Mouse (Mus musculus): Measurements from ENCODE around the gene Arl4c. TPM values are rescaled to one million over a fixed set of nuclear protein-coding genes. Genes with fewer than 3 reads are reported as not detected.
A peak's percentile ranks its signal among the peaks of the same experiment; 100 is the strongest.

Arl4c gene
- total RNA-seq (2021) = 1 to 10 TPM; 7.8 to 8.8 TPM
- long read RNA-seq, experiment 1, partial matches to known transcripts = 0 of 3 reads
- long read RNA-seq, experiment 1, other reads (novel, unspliced or antisense) = 0 of 3 reads
- long read RNA-seq, experiment 2, transcript Arl4c-202 (1 exons, 3,997 nt) = major isoform, 6 of 6 reads
- long read RNA-seq, experiment 2, partial matches to known transcripts = 0 of 6 reads
- long read RNA-seq, experiment 2, other reads (novel, unspliced or antisense) = 0 of 6 reads

- intact Hi-C loops (cut with DNase I) = loop anchor here (2.0 to 5.0 kb wide), 2 partner anchors 43 to 75 kb away; no protein-coding TSS in a partner anchor
- peak; percentile 88 to 89 for DNase-seq
Observed at GRCm38 (mm10) chr1:88701870-88702661, at the start of gene Arl4c. Gene Arl4c, minus strand, starts transcription at chr1:88702221.

GRCm38 (mm10) chr1:88751332-88751731 is 49.3 kb upstream of the Arl4c start:
- DNase-seq = no peak
- intact Hi-C loops (cut with DNase I) = no loop called here

DNA sequence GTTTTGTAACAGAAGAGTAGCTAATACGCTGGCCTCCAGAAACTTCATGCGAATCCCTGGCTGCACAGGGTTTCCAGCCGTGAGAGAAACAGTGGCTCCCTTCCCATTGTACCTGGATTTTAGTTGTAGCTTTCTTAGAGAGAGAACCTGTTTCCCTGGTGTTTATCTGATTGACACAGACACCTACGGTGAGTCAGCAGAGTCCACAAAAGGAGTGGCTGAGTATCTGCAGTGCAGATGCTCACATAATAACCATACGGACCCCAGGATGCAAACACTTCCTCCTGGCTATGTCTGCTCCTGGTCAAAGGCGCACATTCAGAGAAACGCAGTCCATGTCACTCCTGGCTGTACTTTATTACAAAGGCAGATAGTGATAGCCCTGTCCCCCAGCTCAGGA is 48.6 kb upstream of the Arl4c start:
- DNase-seq = no peak
- intact Hi-C loops (cut with DNase I) = no loop called here

GRCm38 (mm10) chr1:88750126-88750525 is 48.1 kb upstream of the Arl4c start:
- peak; percentile 19 to 40 for DNase-seq
- intact Hi-C loops (cut with DNase I) = no loop called here

GRCm38 (mm10) chr1:88749106-88749505 is 47.1 kb upstream of the Arl4c start:
- no peak for DNase-seq
- intact Hi-C loops (cut with DNase I) = loop anchor here (5.0 to 10.0 kb wide), 2 partner anchors 773 to 876 kb away; no protein-coding TSS in a partner anchor

DNA sequence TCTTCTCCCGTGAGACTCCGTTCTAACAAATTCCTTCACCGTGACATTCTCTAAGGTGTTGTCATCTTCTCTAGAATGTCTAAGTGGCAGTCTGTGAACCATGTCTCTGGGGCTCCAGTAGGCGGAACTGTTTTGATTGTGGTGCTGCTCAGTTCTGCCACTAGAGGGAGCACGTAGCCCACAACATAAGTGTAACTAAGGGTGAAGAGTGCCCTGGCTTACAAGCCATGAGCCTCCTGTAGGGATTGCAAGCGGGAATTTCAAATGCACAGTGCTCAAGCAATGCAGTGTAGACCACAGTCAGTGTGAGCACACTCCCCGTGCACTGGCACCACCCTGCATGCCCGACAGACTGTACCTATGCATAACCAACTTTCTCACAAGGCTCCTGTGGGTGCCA is 43.2 kb upstream of the Arl4c start:
- DNase-seq = peak; percentile 71 to 86
- intact Hi-C loops (cut with DNase I) = loop anchor here (2.0 to 10.0 kb wide), 3 partner anchors 452 to 880 kb away; no protein-coding TSS in a partner anchor

- intact Hi-C loops (cut with DNase I) = loop anchor here (2.0 to 10.0 kb wide), 2 partner anchors 453 to 881 kb away; no protein-coding TSS in a partner anchor
- DNase-seq = no peak
Observed at GRCm38 (mm10) chr1:88744261-88744660, 42.2 kb upstream of the Arl4c start.

DNA sequence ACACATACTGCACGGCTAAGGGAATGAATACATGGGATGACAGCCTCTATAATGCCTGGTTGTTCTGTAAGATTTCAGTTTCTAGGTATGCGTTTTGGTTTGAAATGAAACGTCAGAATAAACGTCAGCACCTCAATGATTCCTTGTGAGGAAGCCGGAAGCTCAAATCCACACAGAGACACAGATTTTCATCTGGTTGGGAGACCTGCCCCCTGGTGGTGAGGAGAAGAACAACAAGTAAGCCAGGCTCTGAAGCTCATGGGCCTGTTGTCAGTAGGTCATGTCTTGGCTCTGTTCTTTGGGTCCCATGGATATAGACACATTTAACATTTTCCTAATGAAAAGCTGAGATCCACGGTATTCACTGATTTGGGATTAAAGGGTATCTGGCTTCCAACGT is 40.4 kb upstream of the Arl4c start:
- peak; percentile 44 to 66 for DNase-seq
- intact Hi-C loops (cut with DNase I) = loop anchor here (1.0 to 10.0 kb wide), 3 partner anchors 318 to 882 kb away; no protein-coding TSS in a partner anchor

DNA sequence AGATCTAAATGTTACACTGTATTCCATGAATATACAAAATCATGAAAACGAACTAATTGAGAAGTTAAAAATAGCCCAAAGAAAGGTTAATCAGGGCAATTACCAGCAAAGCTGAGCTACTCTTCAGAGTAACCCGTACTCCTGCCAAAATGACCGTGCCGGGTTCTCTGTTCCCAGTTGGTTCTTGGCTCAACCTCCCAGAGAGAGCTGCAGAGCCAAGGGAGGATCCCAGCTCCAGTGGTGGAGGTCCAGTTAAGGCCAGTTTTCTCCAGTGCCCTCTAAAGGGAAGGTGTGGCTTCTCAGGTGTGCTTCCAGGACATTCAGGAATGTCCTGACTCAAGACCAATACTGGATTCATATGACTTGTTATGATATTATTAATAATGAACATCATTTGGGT is 37.5 kb upstream of the Arl4c start:
- no peak for DNase-seq
- intact Hi-C loops (cut with DNase I) = no loop called here

- intact Hi-C loops (cut with DNase I) = no loop called here
- DNase-seq = no peak
Observed at GRCm38 (mm10) chr1:88738931-88739330, 36.9 kb upstream of the Arl4c start.

DNA sequence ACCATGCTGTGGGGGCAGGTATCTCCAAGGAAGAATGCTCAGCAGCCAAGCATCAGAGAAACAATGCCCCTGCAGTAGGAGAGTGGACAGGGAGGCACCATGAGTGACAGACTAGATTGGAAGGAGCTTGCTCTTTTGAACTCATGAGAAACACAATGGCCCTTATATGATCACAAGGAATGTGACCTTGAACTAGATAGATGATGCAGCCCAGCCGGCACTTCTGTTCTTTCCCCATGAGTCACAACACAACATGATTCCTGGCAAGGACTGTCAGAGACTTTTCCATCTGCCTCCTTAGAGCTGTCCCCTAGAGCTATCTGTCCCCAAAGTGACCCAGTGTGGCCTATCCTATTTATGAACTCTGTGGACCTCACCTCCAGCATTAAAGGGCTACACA is 27.5 kb upstream of the Arl4c start:
- intact Hi-C loops (cut with DNase I) = no loop called here
- no peak for DNase-seq

- intact Hi-C loops (cut with DNase I) = no loop called here
- DNase-seq = no peak
Observed at GRCm38 (mm10) chr1:88727369-88727768, 25.3 kb upstream of the Arl4c start.

GRCm38 (mm10) chr1:88725716-88726115 is 23.7 kb upstream of the Arl4c start:
- intact Hi-C loops (cut with DNase I) = no loop called here
- no peak for DNase-seq

- intact Hi-C loops (cut with DNase I) = no loop called here
- no peak for DNase-seq
Observed at GRCm38 (mm10) chr1:88720626-88721229, 18.7 kb upstream of the Arl4c start.

- DNase-seq = no peak
- intact Hi-C loops (cut with DNase I) = no loop called here
Observed at GRCm38 (mm10) chr1:88718563-88718962, 16.5 kb upstream of the Arl4c start.

DNA sequence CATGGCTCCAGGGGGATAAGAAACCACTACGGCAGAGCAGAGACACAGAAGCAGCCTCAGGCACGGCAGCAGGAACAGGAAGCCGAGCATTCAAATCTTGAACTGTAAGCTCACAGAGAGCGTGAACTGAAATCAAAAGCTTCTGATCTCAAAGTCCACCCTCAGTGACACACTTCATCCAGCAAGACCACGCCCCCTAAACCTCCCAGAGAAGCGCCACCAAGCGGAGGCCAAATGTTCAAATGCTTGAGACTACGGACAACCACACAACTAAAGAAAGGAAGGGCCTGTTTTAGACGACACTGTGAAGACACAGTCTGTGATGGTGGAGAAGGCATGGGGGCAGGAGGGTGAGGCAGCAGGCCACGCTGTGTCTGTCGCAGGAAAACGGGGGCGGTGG is 15.7 kb upstream of the Arl4c start:
- intact Hi-C loops (cut with DNase I) = no loop called here
- no peak for DNase-seq

GRCm38 (mm10) chr1:88712011-88712410 is 10.0 kb upstream of the Arl4c start:
- DNase-seq = no peak
- intact Hi-C loops (cut with DNase I) = no loop called here

- intact Hi-C loops (cut with DNase I) = no loop called here
- DNase-seq = no peak
Observed at GRCm38 (mm10) chr1:88708646-88709305, 6.8 kb upstream of the Arl4c start.

GRCm38 (mm10) chr1:88708191-88708590 is 6.2 kb upstream of the Arl4c start:
- no peak for DNase-seq
- intact Hi-C loops (cut with DNase I) = no loop called here

GRCm38 (mm10) chr1:88707536-88707935 is 5.5 kb upstream of the Arl4c start:
- intact Hi-C loops (cut with DNase I) = loop anchor here (2.0 kb wide), 1 partner anchor 251 kb away; no protein-coding TSS in a partner anchor

GRCm38 (mm10) chr1:88705799-88706198 is 3.8 kb upstream of the Arl4c start:
- peak; percentile 92 to 93 for DNase-seq
- intact Hi-C loops (cut with DNase I) = loop anchor here (1.0 to 2.0 kb wide), 4 partner anchors 143 to 281 kb away; no protein-coding TSS in a partner anchor

More at GRCm38 (mm10) chr1:88707536-88707935, 5.5 kb upstream of the Arl4c start:
- DNase-seq = no peak
